Mouse (Mus musculus) heart, postnatal 14 days (tissue): ENCODE measurements around the gene Pdss2. TPM values are rescaled to one million over a fixed set of nuclear protein-coding genes. Genes with fewer than 3 reads are reported as not detected.

ENCODE experiments used
- DNase-seq, 2 experiments: peaks; one replicate each; pipeline ENCODE4 v3.0.0; 2021 to 2022
- intact Hi-C: fragments of 180-260 bp; cut with DNase I; formaldehyde crosslinking; loops from one replicate; pipeline ENCODE4 v1.15.1; 2025
- total RNA-seq, 2 experiments: library from RNA; stranded (reverse); gene quantifications; 2 replicates each; pipeline ENCODE4 v1.2.3; 2021

The Pdss2 gene
- total RNA-seq, 2 experiments from 2014 or later = 23.7 to 27.3 TPM

DNA sequence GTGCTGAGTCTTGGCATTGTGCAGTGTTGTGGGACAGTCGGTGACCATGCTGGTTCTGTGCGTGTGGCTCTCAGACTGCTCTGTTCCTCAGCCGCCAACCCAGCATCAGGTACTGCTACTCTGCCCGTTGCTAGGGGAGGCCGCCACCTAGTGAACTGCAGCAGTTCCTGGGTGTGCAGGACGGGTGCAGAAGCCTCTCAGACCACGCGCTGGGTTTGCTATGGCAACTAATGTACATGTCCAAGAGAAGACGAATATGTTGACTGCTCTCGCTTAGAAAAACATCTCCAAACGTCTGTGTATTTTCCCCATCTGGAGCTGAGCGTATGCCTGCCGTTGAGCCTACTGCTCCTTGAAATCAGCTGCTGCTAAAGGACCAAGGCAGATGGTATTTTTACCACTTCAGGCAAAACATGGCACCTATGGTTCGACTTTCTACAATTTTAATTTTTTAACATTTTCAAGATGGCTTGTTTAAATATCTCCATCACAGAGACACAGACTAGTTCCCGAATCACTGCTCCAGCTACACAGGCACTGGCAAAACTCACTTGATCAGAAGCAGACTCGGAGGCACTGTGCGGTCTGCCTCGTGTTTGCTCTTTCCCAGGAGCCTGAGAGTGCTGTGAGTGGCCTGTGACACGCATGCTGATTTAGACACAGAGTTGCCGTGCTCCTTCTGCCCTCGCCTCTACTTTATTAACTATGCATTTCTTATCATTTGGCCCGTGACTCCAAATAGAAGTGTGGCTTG is 199.6 kb downstream of the Pdss2 start:
- no peak for DNase-seq
- intact Hi-C loops = no loop called here

DNA sequence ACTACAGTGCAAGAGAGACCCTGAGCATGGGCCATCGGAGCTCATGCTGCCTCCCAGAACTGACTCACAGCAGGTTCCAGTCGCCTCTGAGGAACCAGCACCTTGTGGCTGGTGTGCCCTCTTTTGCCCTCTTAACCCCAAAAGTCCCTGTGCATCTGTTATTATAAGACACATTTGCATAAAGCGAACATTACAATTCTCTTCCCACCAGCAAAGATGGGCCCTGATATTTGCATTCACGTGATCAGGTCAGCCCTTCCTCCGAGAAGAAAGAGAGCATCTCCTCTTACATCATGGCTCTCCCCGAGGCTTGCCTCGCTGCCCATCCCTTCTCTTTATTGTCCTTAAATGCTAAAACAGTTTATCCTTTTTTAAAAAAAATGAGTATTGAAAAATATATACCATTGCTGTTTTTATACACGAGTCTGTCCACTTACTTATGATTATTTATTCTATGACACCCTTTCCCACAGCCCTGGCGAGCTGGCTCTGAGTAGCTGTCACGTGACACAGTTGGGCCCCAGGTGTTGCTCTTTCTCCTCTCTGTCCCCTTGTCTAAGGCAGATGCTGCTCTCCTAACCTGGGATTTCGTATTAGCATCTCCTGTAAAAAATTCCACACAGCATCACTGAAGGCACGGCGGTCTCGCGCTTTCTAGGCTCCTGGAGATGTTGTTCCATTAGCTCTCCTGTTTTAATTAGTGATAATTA is 200.9 kb downstream of the Pdss2 start:
- intact Hi-C loops = no loop called here
- no peak for DNase-seq

DNA sequence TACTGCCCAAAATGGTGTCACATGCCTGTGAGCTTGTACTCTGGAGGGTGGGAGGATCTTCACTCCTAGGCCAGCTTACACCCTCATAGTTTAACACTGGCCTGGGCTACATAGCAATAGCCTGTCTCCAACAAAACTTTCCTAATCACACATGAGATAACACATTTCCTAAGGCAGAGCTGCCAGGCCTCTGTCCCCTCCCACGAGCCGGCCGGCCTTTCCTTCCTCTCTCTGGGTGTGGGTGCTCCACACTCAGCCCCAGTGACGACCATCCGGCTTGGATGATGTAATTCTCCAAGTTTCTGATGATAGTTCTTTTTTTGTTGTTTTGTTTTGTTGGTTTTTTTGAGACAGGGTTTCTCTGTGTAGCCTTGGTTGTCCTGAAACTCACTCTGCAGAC is 203.3 kb downstream of the Pdss2 start:
- DNase-seq = peak; percentile 26 to 35
- intact Hi-C loops = no loop called here

DNA sequence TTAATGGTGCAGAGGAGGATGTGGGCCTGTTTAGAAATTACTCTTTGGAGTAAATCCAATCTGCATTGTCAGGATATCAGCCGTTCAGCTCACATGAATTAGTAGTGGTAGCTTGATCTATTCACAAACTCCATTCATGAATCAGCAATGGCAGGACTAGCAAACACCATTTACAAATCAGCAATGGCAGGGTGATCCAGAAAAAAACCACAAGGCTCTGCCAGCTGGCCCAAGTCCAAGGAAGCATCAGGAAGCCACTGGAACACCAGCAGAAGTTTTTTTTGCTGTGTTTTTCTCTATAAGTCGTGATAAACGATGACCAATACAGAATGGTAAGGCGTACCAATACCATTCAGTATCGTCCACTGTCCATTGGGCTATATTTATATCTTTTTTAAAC is 209.3 kb downstream of the Pdss2 start:
- intact Hi-C loops = no loop called here
- DNase-seq = no peak

DNA sequence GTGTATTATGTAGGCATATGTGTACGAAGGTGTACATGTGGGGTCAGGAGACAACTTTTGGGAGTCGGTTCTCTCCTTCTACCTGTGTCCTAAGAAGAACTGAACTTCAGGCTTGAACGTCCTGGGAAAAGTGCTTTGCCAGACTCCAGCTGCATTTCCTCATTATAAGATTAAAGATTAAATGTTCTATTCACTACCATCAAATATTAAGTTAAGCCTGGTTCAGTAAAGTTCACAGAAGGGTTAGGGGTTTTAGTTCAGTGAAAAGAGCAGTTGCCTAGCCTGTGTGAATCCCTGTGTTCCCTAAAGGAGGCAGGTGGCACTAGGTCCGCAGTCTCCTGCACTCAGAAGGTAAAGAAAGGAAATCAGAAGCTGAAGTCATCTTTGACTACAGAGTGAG is 213.0 kb downstream of the Pdss2 start:
- intact Hi-C loops = no loop called here
- no peak for DNase-seq

DNA sequence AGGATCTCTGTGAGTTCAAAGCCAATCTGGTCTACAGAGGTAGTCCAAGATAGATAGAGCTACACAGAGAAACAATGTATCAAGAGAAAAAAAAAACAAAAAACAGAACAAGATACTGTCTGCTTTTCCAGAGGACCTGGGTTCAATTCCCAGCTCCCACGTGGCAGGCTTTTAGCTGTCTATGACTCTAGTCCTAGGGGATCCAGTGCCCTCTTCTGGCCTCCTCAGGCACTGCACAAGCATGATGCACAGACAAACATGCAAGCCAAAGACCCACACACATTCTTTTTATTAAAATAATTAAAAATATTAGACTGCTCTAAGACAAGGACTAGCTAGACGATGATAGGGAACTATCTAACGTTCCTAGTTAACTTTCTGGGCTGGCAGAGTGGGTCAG is 214.5 kb downstream of the Pdss2 start:
- intact Hi-C loops = no loop called here
- no peak for DNase-seq

DNA sequence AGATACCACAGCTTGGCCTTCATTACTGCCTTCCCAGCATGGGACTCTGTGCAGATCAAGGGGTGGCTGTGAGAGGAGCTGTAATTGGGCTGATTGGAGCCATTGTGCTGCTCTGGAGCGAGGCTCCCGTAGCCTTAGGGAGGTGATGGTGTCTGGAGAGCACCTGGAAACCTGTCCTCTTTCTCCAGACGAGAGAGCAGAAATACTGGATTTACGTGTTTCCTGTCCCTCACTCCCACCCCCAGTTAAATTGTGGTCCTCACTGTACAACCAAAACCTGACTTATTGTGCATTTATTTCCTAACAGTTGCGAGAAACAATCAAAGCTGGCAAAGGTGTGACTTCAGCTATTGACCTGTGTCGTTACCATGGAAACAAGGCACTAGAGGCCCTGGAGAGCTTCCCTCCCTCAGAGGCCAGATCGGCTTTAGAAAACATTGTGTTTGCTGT is 218.2 kb downstream of the Pdss2 start:
- intact Hi-C loops = no loop called here
- no peak for DNase-seq

DNA sequence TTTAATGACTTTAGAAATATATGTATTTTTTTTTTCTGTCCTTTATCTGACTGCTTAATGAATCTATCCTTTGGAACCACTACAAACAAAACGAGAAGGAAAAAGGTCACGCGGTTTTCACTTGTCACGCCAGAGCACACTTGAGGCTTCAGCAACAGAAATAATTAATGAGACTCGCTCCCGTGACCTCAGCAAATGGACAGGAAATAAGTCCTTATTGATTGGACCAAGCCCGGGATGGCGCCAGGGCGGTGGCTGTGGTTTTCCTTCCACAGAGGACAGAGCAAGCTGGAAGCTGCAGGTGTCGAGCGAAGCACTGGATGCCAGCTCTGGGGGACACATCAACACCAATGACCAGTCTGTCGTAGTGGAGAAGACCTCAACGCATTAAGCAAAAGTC is 218.8 kb downstream of the Pdss2 start:
- intact Hi-C loops = no loop called here
- DNase-seq = no peak

DNA sequence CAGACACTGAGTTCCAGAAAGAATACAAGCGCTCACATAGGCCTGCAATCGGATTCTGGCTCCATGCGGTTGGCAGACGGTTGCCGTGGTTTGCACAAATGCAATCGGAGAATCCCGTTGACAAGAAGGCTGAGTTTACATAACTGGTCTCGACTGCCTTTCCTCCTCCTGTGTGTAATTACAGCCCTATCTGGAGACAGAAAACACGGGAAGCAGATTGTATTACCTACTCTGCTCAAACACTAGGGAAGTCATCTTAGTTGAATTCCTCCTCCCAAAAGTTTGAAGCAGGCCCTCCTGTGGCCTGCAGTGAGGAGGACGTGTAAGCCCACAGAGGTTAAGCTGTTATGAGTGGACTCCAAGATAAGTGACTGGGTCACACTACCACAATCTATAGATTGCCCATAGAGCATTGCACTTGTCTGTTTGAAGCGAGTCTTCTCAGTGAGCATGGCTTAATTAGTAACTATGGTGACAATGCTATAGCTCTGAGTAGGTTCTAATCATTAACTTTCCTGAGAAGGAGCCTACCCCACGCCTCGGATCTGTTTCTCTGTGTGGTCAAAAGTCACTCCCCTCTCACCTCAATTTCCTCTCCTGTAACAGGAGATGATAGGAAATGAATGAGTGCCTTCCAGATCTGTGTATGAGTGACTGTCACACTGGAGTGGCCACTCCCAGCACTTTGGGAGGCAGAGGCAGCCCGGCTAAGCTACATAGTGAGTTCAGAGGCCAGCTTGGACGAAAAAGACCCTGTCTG is 219.9 kb downstream of the Pdss2 start:
- no peak for DNase-seq
- intact Hi-C loops = no loop called here

DNA sequence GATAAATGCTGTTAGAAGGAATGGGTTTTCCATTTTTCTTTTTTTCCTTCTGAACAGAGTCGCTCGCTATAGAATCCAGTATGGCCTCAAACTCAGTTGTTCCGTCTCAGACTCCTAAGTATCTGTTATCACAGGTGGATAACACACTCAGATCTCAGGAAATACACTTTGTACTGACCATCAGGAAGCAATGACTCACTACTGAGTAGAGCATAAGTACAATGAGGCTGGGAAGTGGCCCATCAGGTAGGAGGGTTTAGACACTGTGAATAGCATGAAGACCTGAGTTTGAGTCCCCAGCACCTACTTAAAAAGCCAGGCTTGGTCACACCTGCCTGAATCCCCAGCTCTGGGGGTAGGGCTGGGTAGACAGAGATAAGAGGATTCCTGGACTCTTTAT is 227.4 kb downstream of the Pdss2 start:
- DNase-seq = no peak
- intact Hi-C loops = no loop called here

DNA sequence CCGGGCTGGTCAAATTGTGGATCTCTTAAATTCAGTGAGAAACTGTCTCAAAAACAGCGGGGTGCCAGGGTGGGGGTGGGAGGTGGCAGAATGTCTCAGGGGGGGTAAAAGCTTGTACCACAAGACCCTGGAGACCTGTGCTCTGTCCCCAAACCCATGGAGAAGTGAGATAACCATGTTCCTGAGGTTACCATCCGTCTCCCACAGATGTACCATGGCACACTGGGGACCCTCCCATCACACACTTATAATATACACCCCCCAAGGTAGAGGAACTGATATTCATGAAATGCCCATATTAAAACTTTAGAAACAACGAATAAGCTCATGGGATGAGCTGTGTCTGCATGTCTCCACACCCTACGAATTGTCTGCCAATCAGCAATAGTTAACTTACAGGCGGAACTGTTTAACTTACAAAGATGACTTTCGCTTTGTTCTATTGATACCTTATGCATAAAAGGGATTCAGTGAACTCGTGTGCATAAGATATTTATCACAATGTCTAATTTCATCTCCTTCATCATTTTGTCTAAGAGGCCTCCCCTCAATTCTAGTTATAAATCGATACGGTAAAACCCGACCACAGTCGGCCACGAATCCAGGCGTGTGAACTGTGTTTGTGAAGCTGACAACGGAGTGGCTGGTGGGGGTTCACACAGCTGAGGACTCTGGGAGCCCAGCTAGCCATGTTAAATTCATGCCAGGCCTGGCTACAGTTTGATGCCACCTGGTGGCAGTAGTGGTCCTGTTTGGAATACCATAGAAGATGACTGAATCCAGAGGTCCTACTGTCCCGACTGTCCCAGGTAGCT is 230.8 kb downstream of the Pdss2 start:
- DNase-seq = peak; percentile 65 to 83
- intact Hi-C loops = no loop called here

DNA sequence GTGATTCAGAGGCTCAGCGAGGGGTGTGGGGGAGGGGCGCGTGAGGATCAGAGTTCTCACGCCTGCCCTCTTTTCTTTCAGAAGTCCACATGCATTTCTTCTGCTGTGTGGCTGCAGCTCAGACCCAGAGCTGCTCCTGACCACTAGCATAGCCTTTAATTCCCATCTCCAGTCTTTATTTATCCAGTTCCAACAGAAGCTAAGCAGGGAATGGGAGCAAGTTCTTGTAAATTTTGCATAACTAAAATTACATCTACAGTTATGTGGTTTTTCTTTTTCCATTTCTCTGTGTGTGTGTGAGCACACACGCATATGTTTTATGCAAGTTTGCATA is 231.3 kb downstream of the Pdss2 start:
- no peak for DNase-seq
- intact Hi-C loops = no loop called here

DNA sequence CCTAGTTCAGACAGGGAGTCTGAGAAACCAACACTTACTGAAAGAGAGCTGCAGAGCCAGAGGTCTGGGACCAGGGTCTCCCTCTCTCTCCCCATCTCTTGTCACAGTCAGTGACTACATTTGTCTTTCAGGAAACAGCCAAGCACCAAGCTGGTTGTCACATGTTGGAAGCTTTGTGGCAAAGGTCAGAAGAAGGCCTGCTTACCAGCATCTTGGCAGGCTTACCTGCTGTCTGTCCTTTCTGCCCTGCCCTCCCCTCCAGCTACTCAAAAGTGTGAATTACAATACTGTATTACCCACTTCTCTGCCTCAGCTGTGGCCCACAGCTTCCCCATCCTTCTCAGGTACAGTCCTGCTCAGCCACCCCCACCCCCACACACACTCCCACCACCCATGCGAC is 232.9 kb downstream of the Pdss2 start:
- no peak for DNase-seq
- intact Hi-C loops = no loop called here

DNA sequence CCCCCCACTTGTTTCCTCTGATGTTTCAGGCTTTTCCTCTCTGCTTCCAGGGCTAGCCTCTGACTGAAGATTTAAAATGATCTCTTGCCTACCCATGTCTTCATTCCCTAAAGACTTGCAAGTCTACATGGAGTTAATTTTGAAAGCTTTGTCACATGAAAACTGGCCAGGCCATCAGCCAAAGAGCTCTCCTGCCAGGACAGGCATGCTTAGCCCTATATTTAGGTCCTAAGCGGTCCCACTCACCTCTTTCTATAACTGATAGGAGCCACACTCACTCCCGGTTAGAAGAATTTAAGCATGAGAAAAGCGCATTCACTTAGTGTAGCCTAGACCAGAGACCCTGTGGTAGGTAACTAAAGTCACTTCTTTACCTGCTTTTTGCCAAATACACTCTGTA is 233.4 kb downstream of the Pdss2 start:
- intact Hi-C loops = no loop called here
- peak; percentile 32 to 63 for DNase-seq

DNA sequence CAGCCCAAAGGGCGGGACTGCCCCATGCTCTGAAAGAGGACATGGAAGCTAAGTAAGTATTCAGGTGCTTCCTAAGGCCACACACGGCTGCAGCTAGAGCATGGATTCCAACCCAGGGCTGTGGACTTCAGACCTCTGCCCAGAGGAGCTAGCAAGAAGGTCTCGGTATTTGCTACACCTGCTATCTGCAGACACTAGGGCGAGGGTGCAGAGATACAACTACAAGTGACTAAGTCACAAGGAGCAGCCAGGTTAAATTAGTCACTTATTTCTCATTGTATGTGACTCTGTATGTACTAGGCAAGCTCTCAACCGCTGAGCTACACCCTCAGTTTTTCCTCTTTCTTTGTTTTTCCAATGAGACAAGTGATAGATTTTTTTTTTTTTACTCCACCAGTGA is 241.5 kb downstream of the Pdss2 start:
- intact Hi-C loops = no loop called here
- no peak for DNase-seq

DNA sequence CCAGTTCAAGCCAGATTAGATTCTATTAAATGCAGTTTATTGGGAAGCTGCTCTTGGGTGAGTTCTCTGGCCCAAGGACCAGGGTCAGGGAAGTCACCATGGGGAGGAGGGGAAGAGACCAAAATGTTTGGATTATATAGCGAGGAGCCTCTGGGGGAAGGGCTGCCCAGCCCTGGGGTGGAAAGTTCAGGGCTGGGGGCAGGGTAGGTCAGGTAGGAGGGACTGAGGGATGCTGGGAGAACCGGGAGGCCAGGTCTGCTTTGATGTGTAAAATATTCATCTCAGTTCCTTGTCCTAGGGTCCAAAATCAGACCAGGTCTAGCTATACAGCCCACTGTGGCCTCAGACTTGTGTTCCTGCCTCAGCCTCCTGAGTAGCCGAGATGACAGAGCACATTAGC is 241.9 kb downstream of the Pdss2 start:
- no peak for DNase-seq
- intact Hi-C loops = no loop called here

DNA sequence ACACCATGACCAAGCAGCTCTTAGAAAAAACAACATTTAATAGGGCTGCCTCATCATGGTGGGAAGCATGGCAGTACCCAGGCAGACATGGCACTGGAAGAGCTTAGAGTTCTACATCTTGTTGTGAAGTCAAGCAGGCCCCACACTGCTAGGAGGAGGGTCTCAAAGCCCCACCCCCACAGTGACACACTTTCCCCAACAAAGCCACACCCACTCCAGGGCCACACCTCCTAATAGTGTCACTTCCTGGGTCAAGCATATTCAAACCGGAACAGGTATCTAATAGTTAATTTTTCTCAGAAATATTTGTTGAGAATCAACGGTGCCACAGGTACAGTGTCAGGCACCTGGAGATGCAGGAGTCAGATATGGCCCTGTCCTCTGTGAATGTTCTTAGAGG is 244.9 kb downstream of the Pdss2 start:
- no peak for DNase-seq
- intact Hi-C loops = no loop called here

DNA sequence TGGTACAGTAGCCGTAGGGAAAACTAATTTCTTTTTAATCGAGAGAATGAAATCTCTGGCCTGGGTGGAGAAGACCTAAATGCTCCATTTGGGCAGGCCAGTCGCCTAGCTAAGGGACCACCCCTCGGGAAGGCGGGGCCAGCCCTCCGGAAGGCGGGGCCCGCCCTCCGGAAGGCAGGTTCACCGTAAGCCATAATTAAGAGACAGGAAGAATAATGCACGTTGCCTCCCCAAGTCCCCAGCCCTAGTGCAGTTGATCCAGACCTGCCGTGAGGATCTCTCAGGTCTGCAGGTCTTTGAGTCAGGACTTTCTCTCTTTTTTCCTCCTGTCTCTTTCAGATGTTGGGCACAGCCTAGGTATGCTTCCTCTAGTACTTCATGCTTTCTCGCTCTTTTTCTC is 246.4 kb downstream of the Pdss2 start:
- intact Hi-C loops = no loop called here
- no peak for DNase-seq

DNA sequence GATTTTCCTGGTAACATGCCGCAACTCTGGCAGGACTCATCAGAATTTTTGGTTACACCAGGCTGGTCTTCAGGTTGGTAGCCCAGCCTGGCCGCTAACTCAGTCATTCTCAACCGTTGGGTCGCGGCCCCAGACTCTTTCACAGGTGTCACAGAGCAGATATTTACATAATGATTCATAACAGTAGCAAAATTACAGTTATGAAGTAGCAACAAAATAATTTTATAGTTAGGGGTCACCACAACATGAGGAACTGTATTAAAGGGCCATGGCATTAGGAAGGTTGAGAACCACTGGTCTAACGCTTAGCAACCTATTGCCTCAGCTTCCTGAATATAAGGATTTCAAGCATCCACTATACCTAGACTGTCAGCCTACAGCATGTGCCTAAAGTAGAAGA is 247.0 kb downstream of the Pdss2 start:
- intact Hi-C loops = no loop called here
- no peak for DNase-seq

DNA sequence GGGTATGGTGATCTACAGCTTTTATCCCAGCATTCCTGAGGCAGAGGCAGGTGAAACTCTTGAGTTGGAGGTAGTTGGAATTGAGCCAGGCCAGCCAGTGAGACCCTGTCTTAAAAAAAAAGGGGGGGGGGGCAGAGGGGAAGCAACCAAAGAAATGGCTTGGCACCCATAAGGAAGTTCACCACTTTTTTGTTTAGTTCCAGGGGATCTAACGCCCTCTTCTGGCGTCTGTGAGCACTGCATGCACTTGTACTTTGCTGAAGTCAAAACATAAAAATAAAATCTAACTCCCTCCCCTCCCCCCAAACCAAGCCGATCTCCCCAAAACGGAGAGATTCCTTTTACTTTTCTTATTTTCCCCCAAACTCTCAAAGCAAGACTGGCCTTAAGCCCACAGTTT is 254.1 kb downstream of the Pdss2 start:
- intact Hi-C loops = loop anchor here (10.0 kb wide), 1 partner anchor 261 kb away; no protein-coding TSS in a partner anchor
- DNase-seq = peak in 1 of 2 experiments; percentile 53

DNA sequence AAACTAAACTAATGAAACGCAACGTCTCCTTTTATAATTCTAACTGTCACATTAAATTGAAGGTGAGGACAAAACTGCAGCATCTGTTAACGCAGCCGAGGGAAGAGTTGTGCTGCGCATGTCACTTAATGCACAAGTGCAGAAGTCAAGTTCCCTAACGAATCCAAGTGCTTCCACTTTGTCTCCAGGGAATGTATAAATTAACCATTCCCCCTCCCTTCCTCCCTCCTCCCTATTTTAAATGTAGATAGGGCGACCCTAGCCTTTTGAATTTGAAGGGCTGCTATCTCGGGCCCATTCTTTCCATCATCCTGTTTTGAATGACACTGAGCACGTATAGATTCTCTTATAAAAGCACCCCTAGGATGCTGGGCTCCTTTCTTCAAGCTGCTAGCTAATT is 256.2 kb downstream of the Pdss2 start:
- no peak for DNase-seq
- intact Hi-C loops = loop anchor here (10.0 kb wide), 1 partner anchor 263 kb away; no protein-coding TSS in a partner anchor
